Mouse (Mus musculus) cortical plate, adult 2 months (tissue): ENCODE results near the gene Mcl1. TPM values are rescaled to one million over a fixed set of nuclear protein-coding genes. Genes with fewer than 3 reads are reported as not detected.

Experiments used
- H3K27ac ChIP-seq: fragments of 200-500 bp; 2 replicates; pipeline ENCODE4 v1.5.1; 2012; ENCODE audit warnings: low read length, control low read depth, inconsistent platforms; ENCODE audit not compliant: insufficient read depth
- H3K4me1 ChIP-seq: fragments of 200-500 bp; 2 replicates; pipeline ENCODE4 v1.6.1; 2011; ENCODE audit warnings: low read length; ENCODE audit not compliant: control insufficient read depth, insufficient read depth
- H3K4me3 ChIP-seq: fragments of 200-500 bp; 2 replicates; pipeline ENCODE4 v1.5.1; 2011; ENCODE audit warnings: mild to moderate bottlenecking, low read length, control low read depth; ENCODE audit not compliant: insufficient read depth
- CTCF ChIP-seq: fragments of 200-500 bp; IDR thresholded peaks from 2 replicates; pipeline ENCODE4 v1.5.1; 2011; ENCODE audit warnings: mild to moderate bottlenecking, control low read depth, low read length; ENCODE audit not compliant: insufficient read depth; ENCODE audit errors: extremely low read depth
- POLR2A ChIP-seq: fragments of 200-500 bp; IDR thresholded peaks from 2 replicates; pipeline ENCODE4 v1.6.1; 2011; ENCODE audit warnings: mild to moderate bottlenecking, low read length, control low read depth; ENCODE audit not compliant: insufficient read depth; ENCODE audit errors: extremely low read depth
- polyA plus RNA-seq: library from polyadenylated mRNA; depleted of rRNA; stranded (reverse); fragments of >200 nt; gene quantifications from 2 replicates; pipeline ENCODE4 v1.2.3, GENCODE M21; 2012

The Mcl1 gene
- polyA plus RNA-seq, 1 experiment, result 39.5 TPM

- Histone ChIP-seq H3K4me1 (peaks cover 11% of the 10 kb centered on the region), H3K4me3 (no peak overlapping the region), H3K27ac (no peak overlapping the region)
- TF ChIP-seq POLR2A, result peak; percentile 64; the same call in 1 of the 2 replicates
- TF ChIP-seq CTCF, result no peak
Observed at GRCm38 (mm10) chr3:95629755-95630154, 28.8 kb upstream of the Mcl1 start.

GRCm38 (mm10) chr3:95630856-95631255, 27.7 kb upstream of the Mcl1 start:
- H3K27ac ChIP-seq, result no peak overlapping the region
- H3K4me3 ChIP-seq, result no peak overlapping the region

GRCm38 (mm10) chr3:95631304-95631703, 27.3 kb upstream of the Mcl1 start:
- TF ChIP-seq CTCF (no peak), POLR2A (no peak)
- Histone ChIP-seq H3K27ac (no peak overlapping the region), H3K4me1 (peaks cover 11% of the 10 kb centered on the region), H3K4me3 (no peak overlapping the region)

More at GRCm38 (mm10) chr3:95630856-95631255, 27.7 kb upstream of the Mcl1 start:
- no peak for TF ChIP-seq CTCF
- no peak for TF ChIP-seq POLR2A
- H3K4me1 ChIP-seq, result peaks cover 11% of the 10 kb centered on the region

- Histone ChIP-seq H3K4me3 (no peak overlapping the region), H3K27ac (no peak overlapping the region), H3K4me1 (peaks cover 9% of the 10 kb centered on the region)
- TF ChIP-seq CTCF, result peak; percentile 41
- TF ChIP-seq POLR2A, result 0 out of 2 replicates have a peak, but pooled peaks have one; percentile 1
Observed at GRCm38 (mm10) chr3:95632648-95633588, 25.7 kb upstream of the Mcl1 start.

GRCm38 (mm10) chr3:95635636-95636035, 23.0 kb upstream of the Mcl1 start:
- no peaks in the 10 kb centered on the region; the same call in 1 of the 2 replicates for H3K4me1 ChIP-seq
- H3K4me3 ChIP-seq, result no peak overlapping the region
- TF ChIP-seq CTCF, result no peak
- TF ChIP-seq POLR2A, result no peak
- no peak overlapping the region for H3K27ac ChIP-seq

- H3K4me1 ChIP-seq, result no peaks in the 10 kb centered on the region
- no peak for TF ChIP-seq POLR2A
- TF ChIP-seq CTCF, result no peak
- no peak overlapping the region for H3K4me3 ChIP-seq
- no peak overlapping the region for H3K27ac ChIP-seq
Observed at GRCm38 (mm10) chr3:95636072-95636471, 22.5 kb upstream of the Mcl1 start.

- no peaks in the 10 kb centered on the region for H3K4me1 ChIP-seq
- H3K4me3 ChIP-seq, result no peak overlapping the region
- TF ChIP-seq CTCF, result no peak
- no peak for TF ChIP-seq POLR2A
- no peak overlapping the region for H3K27ac ChIP-seq
Observed at GRCm38 (mm10) chr3:95639694-95640093, 18.9 kb upstream of the Mcl1 start.

GRCm38 (mm10) chr3:95643097-95643496, 15.5 kb upstream of the Mcl1 start:
- H3K27ac ChIP-seq, result no peak overlapping the region
- TF ChIP-seq CTCF (no peak), POLR2A (no peak)
- H3K4me1 ChIP-seq, result no peaks in the 10 kb centered on the region
- H3K4me3 ChIP-seq, result no peak overlapping the region

- Histone ChIP-seq H3K27ac (no peak overlapping the region), H3K4me3 (no peak overlapping the region), H3K4me1 (no peaks in the 10 kb centered on the region)
- TF ChIP-seq POLR2A, result no peak
- no peak for TF ChIP-seq CTCF
Observed at GRCm38 (mm10) chr3:95645313-95646235, 13.0 kb upstream of the Mcl1 start.
